Mouse (Mus musculus) embryonic facial prominence, embryonic 14.5 days (tissue): ENCODE data around the gene Ly6f. TPM values are rescaled to one million over a fixed set of nuclear protein-coding genes. Genes with fewer than 3 reads are reported as not detected.
"Not testable (repeated sequence)": the region's sequence is repeated elsewhere in the genome, so short reads cannot be mapped to it uniquely, and the experiment has no call there.

ENCODE experiments used
- ATAC-seq: fragments of 200-750 bp; cut with Nextera tagmentation; 2 replicates; pipeline ENCODE4 v1.8.0; 2017; ENCODE audit warnings: low read depth, moderate number of reproducible peaks, moderate TSS enrichment
- DNase-seq: peaks from one replicate; pipeline ENCODE4 v3.0.0-alpha.2; 2015; ENCODE audit warnings: low spot score
- H3K27ac ChIP-seq: fragments of 300-500 bp; sonication (generic); replicated peaks from 2 replicates; pipeline ENCODE4 v1.5.1; 2014; ENCODE audit warnings: low read depth, mild to moderate bottlenecking, low read length, moderate library complexity
- H3K27me3 ChIP-seq: fragments of 300-500 bp; sonication (generic); replicated peaks from 2 replicates; pipeline ENCODE4 v1.6.1; 2014; ENCODE audit warnings: low read length; ENCODE audit not compliant: control insufficient read depth, insufficient read depth
- H3K36me3 ChIP-seq: fragments of 300-500 bp; sonication (generic); 2 replicates; pipeline ENCODE4 v1.6.1; 2014; ENCODE audit warnings: low read length, mixed read lengths; ENCODE audit not compliant: control insufficient read depth, insufficient read depth
- H3K4me1 ChIP-seq: fragments of 300-500 bp; sonication (generic); 2 replicates; pipeline ENCODE4 v1.6.1; 2014; ENCODE audit warnings: antibody characterized with exemption, low read length; ENCODE audit not compliant: control insufficient read depth, insufficient read depth
- H3K4me2 ChIP-seq: fragments of 300-500 bp; sonication (generic); 2 replicates; pipeline ENCODE4 v1.6.1; 2014; ENCODE audit warnings: low read depth, mild to moderate bottlenecking, low read length, moderate library complexity, mixed read lengths
- H3K4me3 ChIP-seq: fragments of 300-500 bp; sonication (generic); 2 replicates; pipeline ENCODE4 v1.5.1; 2014; ENCODE audit warnings: low read depth, mild to moderate bottlenecking, low read length
- H3K9ac ChIP-seq: fragments of 300-500 bp; sonication (generic); 2 replicates; pipeline ENCODE4 v1.6.1; 2014; ENCODE audit warnings: low read depth, mild to moderate bottlenecking, low read length, moderate library complexity, mixed read lengths
- H3K9me3 ChIP-seq: fragments of 300-500 bp; sonication (generic); 2 replicates; pipeline ENCODE4 v1.6.1; 2016; ENCODE audit warnings: low read length; ENCODE audit not compliant: control insufficient read depth
- whole genome bisulfite sequencing: fragments of 180-500 bp; shearing (Covaris S2); extraction: QIAGEN DNeasy Blood & Tissue Kit; methylation state at CpG from one replicate; pipeline ENCODE4 v1.1.7; 2014; 5-methylcytosine and 5-hydroxymethylcytosine counted together
- polyA plus RNA-seq: library from polyadenylated mRNA; unstranded; fragments of >200 nt; fragmentation: Nextera tagmentation; extraction: Ambion mirVana; gene quantifications from 2 replicates; pipeline ENCODE4 v1.2.1, GENCODE M21; 2014

Gene Ly6f
- polyA plus RNA-seq, 1 experiment from 2014 or later, result not detected

DNA sequence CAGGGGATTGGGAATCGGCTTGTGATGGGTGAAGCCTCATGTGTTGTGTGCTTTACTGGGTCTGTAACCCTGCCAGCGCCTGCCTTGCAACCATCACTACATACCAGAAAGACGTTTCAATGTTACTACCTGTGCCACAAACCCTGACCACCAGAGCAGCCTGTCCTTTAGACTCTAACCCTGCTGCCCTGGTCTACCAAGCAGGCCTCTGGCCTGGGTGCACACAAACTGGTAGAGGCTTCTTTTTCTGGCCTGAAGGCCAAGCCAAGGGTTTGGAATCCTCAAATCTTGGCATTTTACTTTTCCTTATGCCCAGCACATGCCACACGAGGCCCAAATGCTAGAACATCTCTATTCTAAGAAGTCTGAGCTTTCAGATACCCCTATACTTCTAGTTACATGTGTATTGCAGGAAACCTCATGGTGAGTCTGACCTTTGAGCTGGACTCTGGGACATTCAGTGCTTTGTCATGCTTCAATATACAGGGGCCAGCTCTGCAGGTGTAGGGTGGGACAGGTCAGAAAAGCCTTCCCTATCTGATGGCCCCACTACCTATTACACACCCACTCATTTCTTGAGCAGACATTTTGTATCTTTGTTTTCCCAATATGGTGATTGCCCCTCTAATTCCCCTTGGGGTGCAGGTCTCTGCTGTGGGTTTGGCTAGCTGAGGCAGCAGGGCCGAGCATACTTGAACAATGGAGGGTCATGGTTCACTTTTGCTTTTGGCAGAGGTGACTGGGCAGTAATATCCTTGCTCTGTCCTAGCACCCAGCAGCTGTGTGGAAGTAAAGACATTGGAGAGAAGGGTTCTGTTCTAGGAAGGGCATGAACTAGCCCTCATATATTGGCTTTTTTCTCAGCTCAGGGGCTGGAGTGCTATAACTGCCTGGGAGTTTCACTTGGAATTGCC is 952 bp downstream of the Ly6f start:
- H3K36me3 ChIP-seq, result no peaks in the 10 kb centered on the region
- ATAC-seq (no peak), DNase-seq (no peak)
- H3K4me3 ChIP-seq, result no peak overlapping the region
- H3K4me2 ChIP-seq, result no peak overlapping the region
- H3K27me3 ChIP-seq, result no peaks in the 10 kb centered on the region
- no peak overlapping the region for H3K9ac ChIP-seq
- no peaks in the 10 kb centered on the region for H3K4me1 ChIP-seq
- H3K9me3 ChIP-seq, result no peaks in the 10 kb centered on the region
- 76% methylated on average over 5 of the region's 5 CpGs for WGBS
- H3K27ac ChIP-seq, result no peak overlapping the region

DNA sequence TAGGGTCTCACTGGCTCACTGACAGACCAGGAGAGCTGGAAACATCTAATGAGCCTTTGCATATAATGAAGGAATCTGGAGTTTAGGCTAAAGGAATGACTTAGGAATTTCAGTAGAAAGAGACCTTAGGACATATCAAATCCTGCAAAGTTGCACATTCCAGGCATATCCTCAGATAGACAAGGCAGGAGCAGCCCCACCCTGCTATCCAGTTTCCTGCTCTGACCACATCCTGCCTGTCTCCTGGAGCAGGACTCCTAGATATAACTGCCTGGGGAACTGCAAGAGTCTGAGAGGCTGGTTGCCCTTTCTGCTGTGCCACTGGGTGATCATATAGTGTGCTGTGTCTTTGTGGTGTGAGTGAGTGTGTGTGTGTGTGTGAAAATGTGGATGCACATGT is 1.9 kb downstream of the Ly6f start:
- H3K9me3 ChIP-seq, result no peaks in the 10 kb centered on the region
- ATAC-seq (no peak), DNase-seq (no peak)
- no peaks in the 10 kb centered on the region for H3K27me3 ChIP-seq
- no peak overlapping the region for H3K4me2 ChIP-seq
- no peaks in the 10 kb centered on the region for H3K4me1 ChIP-seq
- H3K36me3 ChIP-seq, result no peaks in the 10 kb centered on the region
- no peak overlapping the region for H3K9ac ChIP-seq
- H3K27ac ChIP-seq, result no peak overlapping the region
- no peak overlapping the region for H3K4me3 ChIP-seq

DNA sequence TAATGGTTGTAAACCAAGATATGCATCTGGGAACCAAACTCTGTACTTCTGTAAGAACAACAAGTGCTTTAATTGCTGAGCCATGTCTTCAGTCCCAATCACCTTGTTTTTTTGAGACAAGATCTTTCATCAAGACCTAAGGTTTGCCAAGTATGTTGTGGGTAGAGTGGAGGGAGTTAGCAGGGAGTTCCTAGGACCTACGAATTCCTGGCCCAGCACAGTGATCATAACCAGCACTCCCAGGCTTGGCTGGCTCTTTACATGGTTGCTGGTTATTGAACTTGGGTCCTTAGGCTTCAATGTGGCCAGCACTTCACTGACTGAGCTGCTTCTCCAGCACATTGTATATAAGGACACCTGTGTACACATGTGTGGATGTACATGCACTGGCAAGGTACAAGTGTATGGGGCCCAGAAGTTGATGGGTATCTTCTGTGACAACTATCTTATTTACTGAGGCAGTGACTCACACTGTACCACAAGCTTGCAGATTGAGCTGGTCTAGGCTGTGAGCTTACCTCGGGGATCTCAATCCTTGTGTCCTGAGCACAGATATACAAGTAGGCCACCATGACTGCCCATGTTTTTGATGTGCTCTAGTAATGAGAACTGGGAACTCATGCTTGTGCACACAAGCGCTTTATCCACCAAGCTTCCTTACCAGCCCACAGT is 2.6 kb downstream of the Ly6f start:
- Histone ChIP-seq H3K4me3 (no peak overlapping the region), H3K36me3 (no peaks in the 10 kb centered on the region), H3K4me1 (no peaks in the 10 kb centered on the region), H3K9ac (no peak overlapping the region), H3K27me3 (no peaks in the 10 kb centered on the region), H3K27ac (no peak overlapping the region), H3K4me2 (no peak overlapping the region), H3K9me3 (no peaks in the 10 kb centered on the region)
- WGBS, result 70% methylated on average over 3 of the region's 3 CpGs
- DNase-seq (no peak), ATAC-seq (no peak)

- ATAC-seq, result no peak
- Histone ChIP-seq H3K4me1 (no peaks in the 10 kb centered on the region), H3K4me3 (no peak overlapping the region), H3K27me3 (no peaks in the 10 kb centered on the region), H3K9ac (no peak overlapping the region), H3K27ac (no peak overlapping the region), H3K36me3 (no peaks in the 10 kb centered on the region), H3K9me3 (no peaks in the 10 kb centered on the region), H3K4me2 (no peak overlapping the region)
- WGBS, result 62% methylated on average over 1 of the region's 1 CpGs
- DNase-seq, result no peak
These were observed 3.2 kb downstream of the Ly6f start for GRCm38 (mm10) chr15:75271426-75271825.

GRCm38 (mm10) chr15:75271891-75272290 is 3.7 kb downstream of the Ly6f start:
- Histone ChIP-seq H3K36me3 (no peaks in the 10 kb centered on the region), H3K27me3 (no peaks in the 10 kb centered on the region), H3K4me3 (no peak overlapping the region), H3K4me2 (no peak overlapping the region), H3K9ac (no peak overlapping the region), H3K9me3 (no peaks in the 10 kb centered on the region), H3K27ac (no peak overlapping the region), H3K4me1 (no peaks in the 10 kb centered on the region)
- 64% methylated on average over 3 of the region's 3 CpGs for WGBS
- DNase-seq (no peak), ATAC-seq (no peak)

DNA sequence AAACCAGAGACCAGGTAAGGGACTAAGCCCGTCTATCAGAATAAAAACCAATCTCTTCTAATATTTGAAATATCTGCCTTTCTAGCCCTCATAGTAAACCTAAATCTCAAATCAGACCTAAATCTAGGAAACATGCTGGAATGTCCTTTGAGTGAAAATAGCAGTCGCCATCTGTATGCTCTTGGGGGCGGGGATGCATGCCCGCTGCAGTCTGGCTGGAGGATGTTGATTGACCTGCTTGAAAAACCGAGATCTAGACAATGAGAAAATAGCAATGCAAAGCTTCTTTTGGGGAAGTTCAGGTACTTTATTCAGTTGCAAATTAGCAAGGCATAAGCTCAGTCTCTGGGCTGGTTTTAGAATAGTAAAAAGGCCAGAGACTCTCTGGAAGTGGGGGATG is 13.8 kb downstream of the Ly6f start:
- not testable (repeated sequence) for H3K4me2 ChIP-seq, H3K27me3 ChIP-seq, H3K9me3 ChIP-seq, DNase-seq, H3K4me3 ChIP-seq, ATAC-seq, H3K27ac ChIP-seq, H3K9ac ChIP-seq, H3K4me1 ChIP-seq, H3K36me3 ChIP-seq
- WGBS, result 74% methylated on average over 5 of the region's 5 CpGs

DNA sequence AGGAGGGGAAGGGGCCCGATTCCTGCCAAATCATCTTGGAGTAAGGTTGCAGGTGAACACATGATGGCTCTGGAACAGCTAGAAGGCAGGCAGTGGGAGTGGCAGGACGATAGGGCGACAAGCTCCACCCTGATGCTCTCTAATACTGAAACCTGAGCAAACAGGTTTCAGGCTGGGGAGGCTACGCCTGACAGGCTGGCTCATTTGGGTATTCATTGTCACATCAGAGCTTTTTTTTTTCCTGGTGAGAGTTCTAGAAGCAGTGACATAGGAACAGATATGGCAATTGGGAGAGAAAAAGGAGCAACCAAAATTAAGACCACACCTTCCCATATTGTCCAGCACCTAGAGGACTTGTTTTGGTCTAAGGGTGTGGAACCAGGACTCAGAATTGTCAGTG is 18.3 kb downstream of the Ly6f start:
- H3K4me3 ChIP-seq, H3K36me3 ChIP-seq, DNase-seq, H3K4me2 ChIP-seq, H3K9ac ChIP-seq, H3K27me3 ChIP-seq, ATAC-seq, H3K4me1 ChIP-seq, H3K27ac ChIP-seq, H3K9me3 ChIP-seq: not testable (repeated sequence)
- 84% methylated on average over 4 of the region's 4 CpGs for WGBS

- no peaks in the 10 kb centered on the region for H3K9me3 ChIP-seq
- H3K27ac ChIP-seq, result no peak overlapping the region
- H3K4me1 ChIP-seq, result no peaks in the 10 kb centered on the region
- no peaks in the 10 kb centered on the region for H3K27me3 ChIP-seq
- WGBS, result 88% methylated on average over 1 of the region's 1 CpGs
- DNase-seq (no peak), ATAC-seq (no peak)
- no peak overlapping the region for H3K4me3 ChIP-seq
- no peaks in the 10 kb centered on the region for H3K36me3 ChIP-seq
- H3K4me2 ChIP-seq, result no peak overlapping the region
- H3K9ac ChIP-seq, result no peak overlapping the region
These were observed 24.2 kb downstream of the Ly6f start for GRCm38 (mm10) chr15:75292377-75292776.
